Mouse (Mus musculus): ENCODE results near the gene Rap1a. TPM values are rescaled to one million over a fixed set of nuclear protein-coding genes. Genes with fewer than 3 reads are reported as not detected.

The Rap1a gene
- total and polyA plus RNA-seq, 3 experiments: 32.3 to 64.5 TPM; not detected in 1

GRCm38 (mm10) chr3:105791129-105791528, 10.0 kb downstream of the Rap1a start:
- peaks cover 54% of the 10 kb centered on the region for H3K79me2 ChIP-seq (ENCODE audit: control insufficient read depth, insufficient read depth, low read length, poor library complexity)
- H3K36me3 ChIP-seq (ENCODE audit: control insufficient read depth in 1 of 2, insufficient read depth in 2 of 2, low read length in 2 of 2): peaks cover 13 to 14% of the 10 kb centered on the region in 2 experiments
- no peak for TF ChIP-seq POLR2AphosphoS5 (IDR thresholded peaks at IDR 0.05; ENCODE audit: borderline replicate concordance, low read depth, low read length)
- TF ChIP-seq USF1 (IDR thresholded peaks at IDR 0.05; ENCODE audit: low read depth, low read length): no peak
- no peak for TF ChIP-seq ZNF384 (IDR thresholded peaks at IDR 0.05; ENCODE audit: low read depth, low read length)
- no peak for TF ChIP-seq CTCF (IDR thresholded peaks at IDR 0.05 in 2 of 3, conservative IDR thresholded peaks at IDR 0.05 in 1 of 3; ENCODE audit: control insufficient read depth in 1 of 3, insufficient read depth in 1 of 3, low read depth in 2 of 3, low read length in 3 of 3, poor library complexity in 1 of 3, severe bottlenecking in 1 of 3)
- no peak for TF ChIP-seq ZC3H11A (IDR thresholded peaks at IDR 0.05; ENCODE audit: low read depth, low read length)
- TF ChIP-seq TCF12 (IDR thresholded peaks at IDR 0.05; ENCODE audit: low read depth, low read length): no peak
- DNase-seq (ENCODE audit: low read depth, low spot score): no peak
- H3K4me3 ChIP-seq (ENCODE audit: control insufficient read depth in 1 of 2, insufficient read depth in 1 of 2, low read depth in 2 of 2, low read length in 2 of 2): no peak overlapping the region
- no peaks in the 10 kb centered on the region for H3K27me3 ChIP-seq (ENCODE audit: control insufficient read depth in 1 of 2, insufficient read depth in 2 of 2, low read length in 2 of 2)
- no peak overlapping the region for H3K27ac ChIP-seq (ENCODE audit: control insufficient read depth, low read depth, low read length)
- H3K4me1 ChIP-seq (ENCODE audit: control insufficient read depth in 1 of 2, insufficient read depth in 2 of 2, low read length in 2 of 2): peaks cover 1 to 3% of the 10 kb centered on the region in 2 experiments; a peak in 3 of 4 replicates
- H3K9ac ChIP-seq (ENCODE audit: control insufficient read depth, low read depth, low read length, poor library complexity, severe bottlenecking): no peak overlapping the region
- no peaks in the 10 kb centered on the region for H3K9me3 ChIP-seq (replicated peaks; ENCODE audit: insufficient read depth, low read length)

GRCm38 (mm10) chr3:105790338-105790737, 10.8 kb downstream of the Rap1a start:
- no peaks in the 10 kb centered on the region for H3K27me3 ChIP-seq (ENCODE audit: control insufficient read depth in 1 of 2, insufficient read depth in 2 of 2, low read length in 2 of 2)
- no peak overlapping the region for H3K4me3 ChIP-seq (ENCODE audit: control insufficient read depth in 1 of 2, insufficient read depth in 1 of 2, low read depth in 2 of 2, low read length in 2 of 2)
- peaks cover 52% of the 10 kb centered on the region for H3K79me2 ChIP-seq (ENCODE audit: control insufficient read depth, insufficient read depth, low read length, poor library complexity)
- no peak overlapping the region for H3K27ac ChIP-seq (ENCODE audit: control insufficient read depth, low read depth, low read length)
- H3K9me3 ChIP-seq (replicated peaks; ENCODE audit: insufficient read depth, low read length): no peaks in the 10 kb centered on the region
- H3K36me3 ChIP-seq (ENCODE audit: control insufficient read depth in 1 of 2, insufficient read depth in 2 of 2, low read length in 2 of 2): peaks cover 11 to 13% of the 10 kb centered on the region in 2 experiments
- TF ChIP-seq POLR2AphosphoS5 (IDR thresholded peaks at IDR 0.05; ENCODE audit: borderline replicate concordance, low read depth, low read length) (no peak), TCF12 (IDR thresholded peaks at IDR 0.05; ENCODE audit: low read depth, low read length) (no peak), KAT2A (conservative IDR thresholded peaks at IDR 0.05; ENCODE audit: low read depth, low read length) (no peak), E2F4 (IDR thresholded peaks at IDR 0.05; ENCODE audit: borderline replicate concordance, low read depth, low read length) (no peak), ZC3H11A (IDR thresholded peaks at IDR 0.05; ENCODE audit: low read depth, low read length) (no peak), ETS1 (IDR thresholded peaks at IDR 0.05; ENCODE audit: low read depth, low read length) (no peak), MYC (IDR thresholded peaks at IDR 0.05; ENCODE audit: low read depth, low read length) (no peak), HCFC1 (IDR thresholded peaks at IDR 0.05; ENCODE audit: low read depth, low read length) (no peak), CTCF (IDR thresholded peaks at IDR 0.05 in 2 of 3, conservative IDR thresholded peaks at IDR 0.05 in 1 of 3; ENCODE audit: control insufficient read depth in 1 of 3, insufficient read depth in 1 of 3, low read depth in 2 of 3, low read length in 3 of 3, poor library complexity in 1 of 3, severe bottlenecking in 1 of 3) (no peak), CHD2 (IDR thresholded peaks at IDR 0.05; ENCODE audit: low read length) (no peak), MXI1 (IDR thresholded peaks at IDR 0.05; ENCODE audit: low read depth, low read length) (no peak), UBTF (IDR thresholded peaks at IDR 0.05; ENCODE audit: borderline replicate concordance, insufficient read depth, low read depth, low read length) (no peak), GABPA (IDR thresholded peaks at IDR 0.05; ENCODE audit: low read depth, low read length) (no peak), POLR2AphosphoS2 (IDR thresholded peaks at IDR 0.05; ENCODE audit: low read length) (no peak), RAD21 (IDR thresholded peaks at IDR 0.05; ENCODE audit: low read depth, low read length) (no peak), BHLHE40 (IDR thresholded peaks at IDR 0.05; ENCODE audit: borderline replicate concordance, low read depth, low read length) (no peak)
- no peak for DNase-seq (ENCODE audit: low read depth, low spot score)
- H3K9ac ChIP-seq (ENCODE audit: control insufficient read depth, low read depth, low read length, poor library complexity, severe bottlenecking): no peak overlapping the region
- H3K4me1 ChIP-seq (ENCODE audit: control insufficient read depth in 1 of 2, insufficient read depth in 2 of 2, low read length in 2 of 2): no peaks in the 10 kb centered on the region; a peak in 1 of 4 replicates

All from MEL (cell line).